Mouse (Mus musculus) embryonic fibroblast, embryonic 13.5 days (primary cell): ENCODE data around the gene Mea1.

Experiments used
- CTCF ChIP-seq: IDR thresholded peaks from 2 replicates; pipeline ENCODE4 v1.5.1; 2011; ENCODE audit warnings: mild to moderate bottlenecking, control low read depth, low read length, moderate library complexity, borderline replicate concordance; ENCODE audit not compliant: insufficient read depth
- POLR2A ChIP-seq: IDR thresholded peaks from 2 replicates; pipeline ENCODE4 v1.6.1; 2011; ENCODE audit warnings: low read depth, mild to moderate bottlenecking, control low read depth, low read length, moderate library complexity

GRCm38 (mm10) chr17:46648436-46648835, 30.2 kb upstream of the Mea1 start:
- no peak for TF ChIP-seq CTCF
- no peak for TF ChIP-seq POLR2A
